Mouse (Mus musculus): ENCODE results near the gene Meioc. TPM values are rescaled to one million over a fixed set of nuclear protein-coding genes. Genes with fewer than 3 reads are reported as not detected.

Gene Meioc
- not detected for total RNA-seq (2021)
- long read RNA-seq, experiment 1: 0 reads
- long read RNA-seq, experiment 2: 0 reads

DNA sequence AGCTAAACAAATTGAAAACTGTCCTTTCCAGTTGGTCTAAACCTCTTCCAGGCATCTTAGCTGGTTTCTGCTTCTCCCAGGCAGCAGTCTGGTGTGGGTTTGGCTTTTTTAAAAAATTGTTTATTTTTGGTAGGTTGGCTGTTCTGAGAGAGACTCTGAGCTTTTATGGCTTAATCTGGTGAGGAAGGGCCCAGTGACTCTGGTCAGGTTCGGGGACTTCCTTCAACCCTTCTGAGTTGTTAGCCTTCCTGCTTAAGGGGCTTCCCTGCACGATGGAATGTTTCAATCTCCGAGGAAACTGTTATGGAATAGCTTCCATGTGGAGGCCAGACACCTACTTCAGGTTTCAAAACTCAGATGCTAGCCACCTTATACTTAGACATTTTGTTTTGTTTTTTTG, at the start of gene Meioc:
Gene Meioc (plus strand): TSS at position 301 of the 400 bp plus-strand sequence.
- intact Hi-C loops (cut with DNase I): no loop called here
- no peak for DNase-seq

DNA sequence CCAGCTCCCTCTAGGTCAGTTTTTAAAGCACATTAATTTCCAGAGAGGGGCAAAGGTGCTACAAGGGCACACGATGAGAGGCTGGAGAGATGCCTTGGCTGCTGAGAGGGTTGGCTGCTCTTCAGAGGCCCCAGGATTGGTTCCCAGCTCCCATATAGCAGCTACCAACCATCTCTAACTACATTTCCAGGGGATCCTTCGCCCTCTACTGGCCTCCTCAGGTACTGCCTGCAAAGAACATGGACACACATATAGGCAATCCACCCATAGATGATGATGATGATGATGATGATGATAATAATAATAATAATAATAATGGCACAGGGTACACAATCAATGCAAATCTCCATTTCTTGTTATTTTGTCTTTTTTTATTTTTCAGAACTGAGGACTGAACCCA, 44.1 kb upstream of the Meioc start:
- intact Hi-C loops (cut with DNase I): no loop called here
- DNase-seq: no peak

DNA sequence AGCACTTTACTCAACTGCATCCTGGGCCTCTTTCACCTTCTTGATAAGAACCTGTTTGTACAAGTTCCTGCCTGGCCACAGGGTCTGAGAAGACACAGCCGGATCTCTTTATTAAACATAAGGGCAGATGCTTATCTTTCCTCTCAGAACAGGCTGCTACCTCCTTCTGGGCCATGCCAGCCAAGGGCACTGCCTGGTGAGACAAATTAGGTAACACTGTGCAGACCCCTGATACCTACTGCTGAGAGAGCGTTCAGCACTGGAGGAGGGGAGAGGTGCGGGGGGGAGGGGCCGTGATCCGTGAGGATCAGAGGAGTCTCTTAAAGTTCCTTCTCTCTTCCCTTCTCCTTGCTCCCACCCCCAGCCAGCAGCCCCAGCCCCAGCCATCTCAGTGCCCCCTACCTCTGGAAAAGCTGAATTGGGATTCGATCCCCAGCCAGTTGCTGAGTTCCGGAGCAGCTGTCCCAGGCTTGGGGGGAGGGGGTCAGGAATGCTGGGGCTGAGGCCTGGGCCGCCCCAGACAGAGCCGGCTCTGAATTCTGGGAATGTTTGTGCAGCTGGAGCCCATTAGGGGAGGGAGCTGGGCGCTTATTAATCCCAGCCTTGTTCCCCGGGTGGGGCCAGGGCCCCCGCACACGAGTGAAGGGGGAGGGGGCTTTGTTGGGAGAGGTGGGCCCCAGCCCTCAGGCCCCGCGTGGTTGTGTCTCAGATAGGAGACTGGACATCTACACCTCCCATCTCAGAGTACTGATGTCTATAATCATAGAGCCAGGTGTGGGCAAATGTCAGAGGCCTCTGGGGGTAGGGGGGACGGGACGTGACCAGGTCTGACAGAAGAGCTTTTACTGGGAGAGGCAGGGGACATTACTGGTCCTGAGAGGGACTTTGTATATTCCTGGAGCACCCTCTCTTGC, 39.4 kb upstream of the Meioc start:
- peak; percentile 38 to 71 for DNase-seq

DNA sequence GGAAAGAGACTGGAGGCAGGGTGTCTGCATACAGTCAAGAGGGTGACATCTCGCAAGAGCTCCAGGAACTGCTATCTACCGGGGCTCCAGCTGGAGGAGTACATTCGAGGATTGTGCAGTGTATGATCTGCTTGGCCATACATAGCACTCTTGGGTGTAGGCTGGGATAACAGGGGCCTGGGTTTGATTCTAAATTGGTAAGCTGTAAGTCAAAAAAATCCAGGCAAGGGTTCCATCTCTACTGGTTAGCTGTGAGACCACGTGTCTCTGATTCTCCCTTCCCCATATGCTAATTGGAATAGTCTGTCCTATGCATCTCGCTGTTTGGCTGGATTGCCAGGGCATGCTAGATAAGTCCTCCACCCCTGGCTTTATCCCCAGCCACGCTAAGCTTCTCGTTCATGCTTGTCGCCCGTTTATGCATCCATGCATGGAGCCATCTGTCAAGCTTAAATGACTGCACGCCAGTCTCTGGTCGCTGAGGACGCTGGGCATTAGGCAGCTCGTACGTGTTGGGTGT, 38.6 kb upstream of the Meioc start:
- no peak for DNase-seq
- intact Hi-C loops (cut with DNase I): no loop called here

More for the DNA sequence above, 39.4 kb upstream of the Meioc start:
- intact Hi-C loops (cut with DNase I): no loop called here

DNA sequence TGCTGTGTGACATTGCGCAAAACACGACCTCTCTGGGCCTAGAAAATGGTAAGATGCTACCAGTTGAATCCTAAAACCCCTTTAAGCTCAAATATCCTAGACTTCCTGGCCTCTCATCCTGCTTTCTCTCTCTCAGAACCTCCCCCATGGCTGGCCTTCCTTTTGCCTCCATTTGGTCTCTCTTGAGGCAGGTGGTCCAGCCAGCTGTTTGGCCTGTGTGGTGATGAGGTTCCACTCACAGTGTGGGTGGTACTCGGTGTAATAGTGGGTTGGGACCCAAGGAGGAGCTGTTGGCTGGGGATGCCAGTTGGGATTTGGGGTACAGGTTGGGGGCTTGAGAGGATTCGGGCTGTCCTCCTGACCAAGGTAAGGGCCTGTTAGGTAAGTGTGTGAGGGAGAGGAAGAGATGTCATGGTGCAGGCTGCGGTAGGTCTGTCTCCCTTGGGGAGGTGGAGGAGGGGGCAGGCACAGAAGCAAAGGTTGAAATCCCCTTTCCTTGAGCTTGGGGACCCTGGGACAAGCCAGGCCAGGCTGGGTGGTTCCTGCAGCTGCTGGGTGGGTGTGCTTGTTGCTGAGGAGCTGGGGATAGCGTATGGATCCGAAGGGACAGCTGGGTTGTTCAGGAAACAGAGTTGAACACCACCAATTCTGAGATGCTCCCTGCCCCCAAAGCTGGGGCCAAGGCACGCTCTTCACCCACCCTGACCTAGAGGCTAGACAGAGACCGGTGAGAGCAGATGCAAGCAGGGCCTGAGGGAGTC, 36.2 kb upstream of the Meioc start:
- intact Hi-C loops (cut with DNase I): no loop called here
- no peak for DNase-seq

DNA sequence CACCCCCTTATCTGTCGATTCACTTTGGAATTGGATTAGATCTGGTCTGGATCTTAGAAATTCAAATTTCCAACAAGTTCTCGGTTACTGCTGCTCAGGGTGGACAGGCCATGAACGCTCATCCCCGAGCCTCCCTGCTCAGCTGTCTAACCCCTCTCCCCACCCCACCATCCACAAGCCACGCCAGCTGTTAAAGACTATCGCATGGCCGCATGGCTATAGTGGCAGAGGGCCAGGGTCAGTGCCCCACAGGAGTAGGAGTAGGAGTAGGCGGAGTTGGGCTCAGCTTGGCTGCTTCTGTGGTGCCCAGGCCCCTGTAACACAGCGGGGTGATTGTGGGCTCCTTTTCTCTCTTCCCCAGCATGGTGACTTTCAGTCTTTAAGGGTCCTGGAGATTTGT, 35.0 kb upstream of the Meioc start:
- no peak for DNase-seq
- intact Hi-C loops (cut with DNase I): no loop called here

DNA sequence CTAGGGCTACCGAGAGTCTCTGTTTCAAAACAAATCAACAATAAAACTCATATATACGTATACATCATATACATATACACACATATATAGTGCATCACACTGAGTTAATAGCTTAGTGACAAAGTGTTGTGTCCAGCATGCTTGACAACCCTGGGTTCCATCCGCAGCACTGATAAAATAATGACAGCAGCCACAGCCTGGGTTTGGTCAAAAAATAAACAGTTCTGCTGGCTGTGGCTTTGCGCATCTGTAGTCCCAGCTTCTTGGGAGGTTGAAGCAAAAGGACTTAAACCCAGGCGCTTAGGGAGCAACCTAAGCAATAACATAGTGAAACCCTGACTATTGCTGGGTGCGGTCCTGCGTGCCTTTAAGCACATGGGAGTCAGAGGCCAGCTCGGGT, 34.1 kb upstream of the Meioc start:
- no peak for DNase-seq
- intact Hi-C loops (cut with DNase I): no loop called here

DNA sequence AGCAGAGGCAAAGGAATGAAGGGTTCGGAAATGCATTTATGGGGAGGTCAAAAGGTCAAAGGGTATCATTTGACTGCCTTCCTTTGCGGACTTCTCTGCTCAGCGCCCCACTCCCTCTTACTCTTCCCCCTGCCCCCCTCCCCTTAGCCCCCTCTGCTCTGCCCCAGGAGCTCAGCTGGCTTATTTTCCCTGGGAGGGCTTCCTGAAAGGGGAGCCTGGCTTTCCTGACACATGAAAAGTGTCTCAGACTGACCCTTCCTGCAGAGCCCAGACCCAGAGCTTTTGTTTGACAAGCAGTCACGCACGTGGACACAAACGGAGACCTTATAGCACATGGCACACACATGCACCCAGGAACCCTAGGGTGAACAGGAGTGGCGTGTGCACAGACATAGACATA, 32.8 kb upstream of the Meioc start:
- intact Hi-C loops (cut with DNase I): no loop called here
- no peak for DNase-seq

DNA sequence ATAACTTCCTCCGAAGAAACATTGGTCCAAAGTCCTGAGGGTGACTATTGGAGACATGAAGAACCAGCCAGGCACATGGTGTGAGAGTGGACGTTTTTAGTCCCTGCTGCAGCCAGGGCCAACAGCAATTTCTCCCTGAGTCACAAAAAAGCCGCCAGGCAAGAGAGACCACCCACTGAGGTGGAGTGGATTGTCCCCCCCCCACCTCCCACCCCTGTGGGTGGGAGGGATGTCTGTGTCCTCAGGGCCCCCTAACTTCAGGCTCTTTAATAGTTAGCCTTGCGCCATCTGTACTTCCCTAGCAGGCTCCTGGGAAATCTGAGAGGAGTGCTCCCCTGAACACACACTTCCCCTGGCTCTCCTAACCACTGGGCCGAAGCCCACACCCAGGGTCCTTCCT, 32.3 kb upstream of the Meioc start:
- DNase-seq: no peak
- intact Hi-C loops (cut with DNase I): no loop called here

DNA sequence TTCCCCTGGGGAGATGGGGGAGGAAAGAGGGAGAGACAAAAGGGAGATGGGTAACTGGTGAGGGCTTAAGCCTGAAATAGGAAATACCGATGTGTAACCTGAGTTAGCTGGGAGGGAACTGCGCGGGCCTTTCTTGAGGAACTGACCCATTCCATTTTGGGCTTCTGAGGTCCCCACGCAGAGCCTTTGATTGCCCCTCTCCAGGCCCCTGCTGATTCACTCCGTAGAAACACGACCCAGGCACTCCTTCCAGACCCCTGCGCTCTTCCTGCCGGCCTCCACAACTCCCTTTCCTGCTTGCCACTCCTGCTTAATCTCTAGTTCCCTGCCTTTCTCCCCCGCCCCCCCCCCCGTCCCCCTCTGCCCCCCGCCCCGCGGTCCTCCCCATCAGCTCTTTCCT, 30.8 kb upstream of the Meioc start:
- intact Hi-C loops (cut with DNase I): no loop called here
- DNase-seq: no peak

DNA sequence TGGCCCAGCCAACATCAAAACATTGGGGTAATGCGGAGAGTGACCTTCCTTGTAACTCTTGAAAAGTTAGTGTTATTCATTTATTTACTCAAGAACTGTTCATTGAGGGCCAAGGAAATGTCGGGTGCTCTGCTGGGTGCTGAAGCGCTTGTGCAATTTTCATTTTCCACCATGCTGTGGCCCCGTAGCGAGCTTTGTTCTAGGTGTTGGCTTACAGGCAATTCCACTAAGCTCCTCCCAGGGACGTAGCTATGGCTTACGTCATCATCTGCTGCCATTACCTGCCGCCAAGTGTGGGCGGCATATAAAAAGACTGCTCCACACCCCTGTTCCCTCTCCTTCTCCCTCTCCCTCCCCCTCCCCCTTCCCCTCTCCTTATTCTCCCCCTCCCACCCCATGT, 30.1 kb upstream of the Meioc start:
- intact Hi-C loops (cut with DNase I): no loop called here
- DNase-seq: no peak

DNA sequence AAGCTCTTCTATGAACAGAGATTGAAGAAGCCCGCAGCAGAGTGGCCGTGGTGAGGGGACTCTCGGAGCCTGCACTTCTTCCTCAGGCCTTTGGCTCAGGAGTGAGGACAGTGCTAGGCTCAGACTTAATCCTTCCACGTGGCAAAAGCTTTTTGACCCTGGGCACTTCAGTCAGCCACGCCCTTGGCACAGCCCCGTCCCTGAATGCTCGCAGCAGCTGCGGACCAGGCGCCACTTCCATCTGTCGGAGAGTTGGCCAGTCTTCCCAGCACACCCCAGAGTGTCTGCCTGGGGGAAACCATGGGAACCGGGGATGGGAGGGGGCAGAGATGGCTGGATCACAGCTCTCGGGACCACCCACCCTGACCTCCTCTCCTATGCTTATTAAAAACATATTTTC, 26.6 kb upstream of the Meioc start:
- peak in 1 of 2 experiments; percentile 52 for DNase-seq
- intact Hi-C loops (cut with DNase I): no loop called here

DNA sequence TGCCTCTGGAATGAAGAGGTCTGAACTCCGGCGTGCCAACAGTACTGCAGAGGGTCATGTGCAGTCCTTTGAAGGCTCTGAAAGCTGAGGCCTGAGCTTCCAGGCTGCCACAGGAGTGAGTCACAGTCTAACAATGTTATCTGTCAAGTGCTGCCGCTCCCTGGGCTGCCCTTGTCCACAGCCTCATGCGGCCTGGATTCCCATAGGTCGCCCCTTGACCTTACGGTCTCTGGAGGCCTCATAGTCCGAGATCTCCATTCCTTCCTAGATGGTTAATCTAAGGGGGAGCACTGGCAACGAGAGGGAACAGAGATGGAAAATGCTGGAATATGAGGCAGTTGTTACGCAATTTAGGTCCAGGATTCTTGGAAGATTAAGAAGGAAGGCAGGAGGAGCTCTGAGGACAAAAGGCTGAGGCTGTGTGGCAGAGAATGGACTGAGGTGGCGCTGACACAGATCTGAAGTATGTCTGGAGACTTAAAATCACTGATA, 19.6 kb upstream of the Meioc start:
- intact Hi-C loops (cut with DNase I): loop anchor here (5.0 kb wide), 1 partner anchor 37 kb away; no protein-coding TSS in a partner anchor

DNA sequence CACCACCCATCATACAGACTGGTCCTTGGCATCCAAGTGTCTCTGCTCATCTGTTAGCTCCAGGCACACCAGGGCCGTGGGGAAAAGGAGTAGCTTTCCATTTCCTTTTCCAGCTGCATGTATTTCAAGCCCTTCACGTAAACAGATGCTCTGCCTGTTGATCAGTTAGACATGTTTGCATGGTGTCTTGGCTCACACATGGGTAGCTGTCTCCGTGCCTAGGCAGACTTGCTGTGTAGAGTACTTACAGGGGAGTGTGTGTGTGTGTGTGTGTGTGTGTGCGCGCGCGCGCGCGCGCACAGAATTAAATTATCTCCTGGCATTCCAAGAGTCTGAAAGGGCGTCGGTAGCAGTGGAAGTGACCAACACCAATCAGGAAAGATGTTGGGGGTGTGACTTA, 17.3 kb upstream of the Meioc start:
- no peak for DNase-seq
- intact Hi-C loops (cut with DNase I): no loop called here

More for the DNA sequence above, 19.6 kb upstream of the Meioc start:
- peak; percentile 42 to 53 for DNase-seq

DNA sequence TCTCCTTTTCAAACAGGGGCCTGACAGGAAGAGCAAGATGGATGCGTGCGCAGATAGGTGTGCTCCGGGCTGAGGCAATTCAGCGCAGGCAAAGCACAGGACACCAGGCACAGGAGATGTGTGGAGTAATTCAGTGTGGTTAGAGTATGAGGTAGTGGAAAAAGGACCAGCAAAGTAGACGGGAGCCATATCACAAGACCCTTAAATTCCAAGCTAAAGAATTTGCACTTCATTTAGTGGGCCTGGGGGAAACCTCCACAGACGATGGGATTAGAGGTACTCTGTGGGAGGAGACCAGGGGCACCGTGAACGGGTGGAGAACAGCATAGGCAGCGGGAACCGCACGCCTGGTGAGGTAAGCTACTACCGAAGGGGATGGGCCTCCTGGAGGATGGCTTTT, 15.6 kb upstream of the Meioc start:
- intact Hi-C loops (cut with DNase I): no loop called here
- DNase-seq: no peak

DNA sequence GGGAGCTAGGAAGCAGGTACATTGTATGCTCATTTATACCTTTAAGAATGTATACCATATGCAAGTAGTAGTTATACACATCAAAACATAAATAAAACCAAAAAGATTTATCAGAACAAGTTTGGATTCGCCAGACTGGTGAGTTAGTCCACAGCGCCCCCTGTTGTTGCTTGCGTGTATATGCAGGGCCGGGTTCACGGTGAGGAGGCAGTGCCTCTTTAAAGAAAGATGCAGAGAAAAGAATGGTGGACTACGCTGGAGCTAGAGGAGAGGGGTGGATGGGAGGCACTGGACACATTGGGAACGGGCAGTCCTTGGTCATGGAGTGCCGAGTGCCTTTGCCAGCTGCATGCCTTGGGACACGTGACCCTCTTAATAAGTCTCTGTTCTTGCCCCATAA, 12.1 kb upstream of the Meioc start:
- intact Hi-C loops (cut with DNase I): loop anchor here (1.0 to 5.0 kb wide), 2 partner anchors 78 to 169 kb away; no protein-coding TSS in a partner anchor
- peak; percentile 72 to 86 for DNase-seq

DNA sequence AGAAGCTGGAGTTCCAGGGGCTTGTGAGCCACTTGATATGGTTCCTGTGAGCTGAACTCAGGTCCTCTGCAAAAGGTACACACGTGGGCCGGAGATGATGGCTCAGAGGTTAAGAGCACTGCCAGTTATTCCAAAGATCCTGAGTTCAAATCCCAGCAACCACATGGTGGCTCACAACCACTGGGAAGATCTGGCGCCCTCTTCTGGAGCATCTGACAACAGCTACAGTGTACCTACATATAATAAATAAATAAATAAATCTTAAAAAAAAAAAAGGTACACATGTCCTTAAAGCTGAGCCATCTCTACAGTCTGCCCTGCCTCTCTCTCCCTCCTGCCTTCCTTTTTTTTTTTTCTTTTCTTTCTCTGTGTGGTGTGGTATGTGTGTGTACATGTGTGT, 10.7 kb upstream of the Meioc start:
- peak in 1 of 2 experiments; percentile 18 for DNase-seq
- intact Hi-C loops (cut with DNase I): loop anchor here (5.0 kb wide), 1 partner anchor 171 kb away; no protein-coding TSS in a partner anchor

DNA sequence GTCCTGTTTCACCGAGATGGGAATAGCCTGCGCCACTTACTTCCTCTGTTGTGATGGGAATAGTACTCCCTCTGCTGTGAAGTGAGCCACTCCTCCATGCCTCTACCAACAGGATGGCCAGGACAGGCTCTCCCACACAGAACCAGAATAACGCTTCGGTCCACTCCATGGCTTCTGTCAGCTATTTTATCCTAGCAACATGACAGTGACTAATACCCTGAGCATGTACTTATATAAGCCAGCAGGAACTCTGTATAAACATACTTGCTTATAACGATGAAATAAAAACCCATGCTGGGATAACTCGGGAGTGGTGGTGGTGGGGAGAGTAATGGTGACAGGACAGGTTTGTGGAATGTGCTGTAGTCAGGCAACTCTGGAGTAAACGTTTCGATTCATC, 7.6 kb upstream of the Meioc start:
- DNase-seq: no peak
- intact Hi-C loops (cut with DNase I): no loop called here

DNA sequence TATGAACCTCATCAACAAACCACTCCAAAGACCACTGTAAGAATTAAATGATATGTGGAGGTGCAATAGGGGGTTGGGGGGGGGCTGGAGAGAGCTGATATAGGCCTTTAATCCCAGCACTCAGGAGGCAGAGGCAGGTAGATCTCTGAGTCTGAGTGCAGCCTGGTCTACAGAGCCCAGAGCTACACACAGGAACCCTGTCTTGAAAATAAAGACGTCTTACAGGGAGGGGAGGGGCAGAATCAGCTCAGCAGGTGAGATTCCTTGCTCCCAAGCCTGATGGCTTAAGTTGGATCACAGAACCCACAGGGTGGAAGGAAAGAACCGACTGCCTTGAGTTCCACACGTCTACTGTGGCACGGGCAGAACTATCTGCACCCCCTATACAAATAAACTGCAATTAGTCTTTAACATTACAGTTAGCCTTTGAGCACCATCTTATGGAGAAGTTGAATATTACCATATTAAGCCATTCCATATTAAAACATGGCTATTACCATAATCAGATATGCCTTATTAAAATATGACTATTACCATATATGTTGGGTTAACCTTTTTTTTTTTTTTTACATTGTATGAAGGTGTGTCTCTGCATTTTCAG, 7.1 kb upstream of the Meioc start:
- intact Hi-C loops (cut with DNase I): no loop called here
- DNase-seq: no peak

DNA sequence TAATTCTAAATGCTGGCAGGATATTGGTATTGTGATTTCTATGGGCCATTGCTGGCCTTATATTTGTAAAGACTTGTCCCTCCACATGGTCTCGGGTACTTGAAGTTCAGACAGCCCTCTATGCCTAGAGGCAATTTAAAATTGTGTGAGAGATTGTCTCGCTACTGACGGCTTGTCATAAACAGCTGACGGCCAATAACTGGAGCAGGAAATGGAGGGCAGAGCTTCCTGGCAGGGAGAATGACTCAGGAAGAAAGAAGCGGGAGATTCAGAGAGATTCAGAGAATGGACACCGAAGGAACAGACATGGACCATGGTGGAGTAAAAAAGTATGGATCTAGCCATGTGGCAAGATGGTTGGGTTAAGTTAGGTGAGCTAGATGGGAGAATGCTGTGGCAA, 6.6 kb upstream of the Meioc start:
- intact Hi-C loops (cut with DNase I): no loop called here
- no peak for DNase-seq

DNA sequence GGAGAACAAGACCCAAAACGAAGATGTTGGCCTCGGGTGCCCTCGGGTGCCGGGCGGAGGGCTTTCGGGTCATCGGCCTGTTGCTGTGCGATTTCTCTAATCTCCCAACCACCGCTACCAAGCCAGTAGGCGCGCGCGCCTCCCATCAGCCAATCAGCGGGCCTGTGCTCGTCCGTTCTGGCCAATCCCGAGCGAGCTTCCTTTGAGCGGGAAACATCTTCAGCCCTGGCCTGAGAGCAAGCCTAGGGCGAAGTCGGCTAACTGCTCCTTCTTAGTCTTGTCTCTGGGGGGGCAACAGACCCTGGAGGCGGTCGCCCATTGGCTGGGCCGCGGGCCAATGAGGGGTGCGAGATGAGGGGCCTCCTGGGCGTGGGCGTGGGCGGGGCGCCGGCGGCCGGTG, 1.6 kb downstream of the Meioc start:
- intact Hi-C loops (cut with DNase I): no loop called here
- no peak for DNase-seq

Data from heart, postnatal 14 days (tissue).